Mouse (Mus musculus) neural tube, embryonic 13.5 days (tissue): ENCODE results near the gene Mki67. TPM values are rescaled to one million over a fixed set of nuclear protein-coding genes. Genes with fewer than 3 reads are reported as not detected.

ENCODE experiments used
- ATAC-seq: fragments of 200-750 bp; cut with Nextera tagmentation; 2 replicates; pipeline ENCODE4 v1.8.0; 2017; ENCODE audit warnings: low read depth, mild to moderate bottlenecking, moderate TSS enrichment, moderate library complexity
- H3K27ac ChIP-seq: fragments of 300-500 bp; sonication (generic); replicated peaks from 2 replicates; pipeline ENCODE4 v1.5.1; 2015; ENCODE audit warnings: moderate library complexity, mild to moderate bottlenecking, inconsistent platforms
- H3K27me3 ChIP-seq: fragments of 300-500 bp; sonication (generic); 2 replicates; pipeline ENCODE4 v1.6.1; 2015; ENCODE audit warnings: mild to moderate bottlenecking, inconsistent platforms
- H3K36me3 ChIP-seq: fragments of 300-500 bp; sonication (generic); 2 replicates; pipeline ENCODE4 v1.6.1; 2015; ENCODE audit warnings: mild to moderate bottlenecking, inconsistent platforms
- H3K4me1 ChIP-seq: fragments of 300-500 bp; sonication (generic); replicated peaks from 2 replicates; pipeline ENCODE4 v1.6.1; 2015; ENCODE audit warnings: inconsistent platforms
- H3K4me2 ChIP-seq: fragments of 300-500 bp; sonication (generic); 2 replicates; pipeline ENCODE4 v1.6.1; 2015; ENCODE audit warnings: inconsistent platforms, mild to moderate bottlenecking, moderate library complexity
- H3K4me3 ChIP-seq: fragments of 300-500 bp; sonication (generic); 2 replicates; pipeline ENCODE4 v1.5.1; 2015; ENCODE audit warnings: mild to moderate bottlenecking, inconsistent platforms
- H3K9ac ChIP-seq: fragments of 300-500 bp; sonication (generic); 2 replicates; pipeline ENCODE4 v1.6.1; 2015; ENCODE audit warnings: moderate library complexity, mild to moderate bottlenecking, inconsistent platforms
- H3K9me3 ChIP-seq: fragments of 300-500 bp; sonication (generic); 2 replicates; pipeline ENCODE4 v1.6.1; 2016; ENCODE audit warnings: inconsistent platforms
- WGBS: fragments of 180-500 bp; shearing (Covaris S2); methylation state at CpG from one replicate; pipeline ENCODE4 v1.1.7; 2015; 5-methylcytosine and 5-hydroxymethylcytosine counted together
- polyA plus RNA-seq: library from polyadenylated mRNA; unstranded; fragments of >200 nt; fragmentation: Nextera tagmentation; extraction: Ambion mirVana; gene quantifications from 2 replicates; pipeline ENCODE4 v1.2.1, GENCODE M21; 2015

The Mki67 gene
- polyA plus RNA-seq = 5.9 and 8.8 TPM in 2 replicates

DNA sequence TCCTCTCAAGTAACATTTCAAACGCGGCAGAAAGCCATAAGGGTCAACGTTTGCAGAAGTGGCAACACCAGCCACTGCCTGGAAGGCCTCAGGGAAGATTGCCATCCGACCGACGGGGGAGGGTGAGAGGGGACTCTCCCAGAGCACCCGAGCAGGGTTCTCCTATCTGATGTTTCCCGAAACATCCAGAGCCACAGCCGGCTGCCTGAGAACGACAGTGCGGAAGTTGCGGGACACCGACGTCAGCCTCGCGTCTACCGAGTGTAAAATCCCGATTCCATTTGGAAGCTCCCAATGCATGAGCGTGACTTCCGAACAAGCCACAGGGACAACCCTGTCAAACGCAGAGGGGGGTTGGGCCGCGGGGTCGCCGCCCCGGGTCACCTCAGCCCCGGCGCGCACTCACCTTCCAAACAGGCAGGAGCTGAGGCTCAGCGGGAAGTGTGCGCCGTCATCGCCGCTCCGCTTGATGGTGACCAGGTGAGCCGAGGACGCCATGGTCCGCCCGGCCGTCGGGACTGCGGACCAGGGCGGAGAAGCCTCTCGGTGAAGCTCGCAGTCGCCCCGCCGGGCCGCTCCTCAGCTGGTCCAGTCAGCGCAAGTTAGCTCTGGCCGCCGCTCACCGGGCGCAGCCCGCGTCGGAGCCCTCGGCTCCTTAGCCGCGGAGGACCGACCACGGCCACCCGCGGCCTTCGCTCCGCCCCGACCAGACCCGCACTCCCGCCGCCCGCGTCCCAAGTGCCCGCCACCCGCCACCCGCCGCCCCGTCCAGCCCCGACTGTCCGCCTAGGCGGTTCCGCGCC is at the start of gene Mki67:
TSS of gene Mki67 (minus strand) at position 720 of the 803 bp plus-strand sequence.
- under 1% methylated on average over 79 of the region's 82 CpGs for WGBS
- Histone ChIP-seq H3K4me1 (peaks cover 10% of the 10 kb centered on the region), H3K4me2 (peak within 1 kb of the TSS; percentile 99), H3K27ac (0 out of 2 replicates have a peak within 1 kb of the TSS, but pooled peaks have one; percentile 23), H3K36me3 (no peaks in the 10 kb centered on the region), H3K27me3 (no peaks in the 10 kb centered on the region), H3K9me3 (no peaks in the 10 kb centered on the region), H3K9ac (peak within 1 kb of the TSS; percentile 70), H3K4me3 (peak within 1 kb of the TSS; percentile 83)
- ATAC-seq = peak; percentile 69

DNA sequence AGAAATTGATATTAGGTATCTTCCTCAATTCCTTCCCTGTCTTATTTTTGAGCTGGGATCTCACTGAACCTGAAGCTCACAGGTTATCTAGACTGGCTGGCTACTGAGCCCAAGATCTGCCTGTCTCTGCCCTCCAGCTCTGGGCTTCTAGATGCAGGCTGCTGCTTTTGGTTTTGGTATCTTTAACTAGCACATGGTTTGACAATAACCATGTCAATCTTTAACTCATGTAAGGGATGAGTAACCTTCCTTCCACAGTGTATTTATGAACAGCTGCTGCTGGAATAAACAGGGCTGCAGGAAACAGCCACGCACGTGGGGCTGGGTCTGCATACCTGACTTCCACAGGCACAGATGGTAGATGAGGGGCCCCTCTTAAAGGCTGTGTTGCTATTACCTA is 47.1 kb upstream of the Mki67 start:
- H3K27ac ChIP-seq = no peak overlapping the region
- H3K9ac ChIP-seq = no peak overlapping the region
- H3K36me3 ChIP-seq = no peaks in the 10 kb centered on the region
- H3K4me3 ChIP-seq = no peak overlapping the region
- no peak for ATAC-seq
- H3K27me3 ChIP-seq = no peaks in the 10 kb centered on the region
- WGBS = 80% methylated on average over 2 of the region's 2 CpGs
- peaks cover 23% of the 10 kb centered on the region for H3K4me1 ChIP-seq
- H3K9me3 ChIP-seq = no peaks in the 10 kb centered on the region
- no peak overlapping the region for H3K4me2 ChIP-seq

GRCm38 (mm10) chr7:135758754-135759510 is 42.8 kb upstream of the Mki67 start:
- Histone ChIP-seq H3K4me1 (peaks cover 23% of the 10 kb centered on the region), H3K36me3 (no peaks in the 10 kb centered on the region), H3K4me3 (no peak overlapping the region), H3K4me2 (no peak overlapping the region), H3K27ac (peak overlapping the region; percentile 81), H3K9ac (no peak overlapping the region), H3K9me3 (no peaks in the 10 kb centered on the region), H3K27me3 (no peaks in the 10 kb centered on the region)
- ATAC-seq = no peak
- 67% methylated on average over 12 of the region's 12 CpGs for WGBS

GRCm38 (mm10) chr7:135758171-135758570 is 42.0 kb upstream of the Mki67 start:
- 76% methylated on average over 4 of the region's 4 CpGs for WGBS
- peak overlapping the region; percentile 81 for H3K27ac ChIP-seq

GRCm38 (mm10) chr7:135756984-135757586 is 40.9 kb upstream of the Mki67 start:
- peak; percentile 86 for ATAC-seq
- WGBS = 60% methylated on average over 6 of the region's 6 CpGs
- peak overlapping the region; percentile 74 for H3K27ac ChIP-seq
- no peak overlapping the region for H3K4me3 ChIP-seq
- no peaks in the 10 kb centered on the region for H3K27me3 ChIP-seq
- no peaks in the 10 kb centered on the region for H3K36me3 ChIP-seq
- H3K9me3 ChIP-seq = no peaks in the 10 kb centered on the region
- no peak overlapping the region for H3K4me2 ChIP-seq
- peaks cover 23% of the 10 kb centered on the region for H3K4me1 ChIP-seq
- no peak overlapping the region for H3K9ac ChIP-seq

More at GRCm38 (mm10) chr7:135758171-135758570, 42.0 kb upstream of the Mki67 start:
- no peak for ATAC-seq
- Histone ChIP-seq H3K36me3 (no peaks in the 10 kb centered on the region), H3K9me3 (no peaks in the 10 kb centered on the region), H3K4me2 (no peak overlapping the region), H3K4me3 (no peak overlapping the region), H3K27me3 (no peaks in the 10 kb centered on the region), H3K9ac (no peak overlapping the region), H3K4me1 (peaks cover 23% of the 10 kb centered on the region)

DNA sequence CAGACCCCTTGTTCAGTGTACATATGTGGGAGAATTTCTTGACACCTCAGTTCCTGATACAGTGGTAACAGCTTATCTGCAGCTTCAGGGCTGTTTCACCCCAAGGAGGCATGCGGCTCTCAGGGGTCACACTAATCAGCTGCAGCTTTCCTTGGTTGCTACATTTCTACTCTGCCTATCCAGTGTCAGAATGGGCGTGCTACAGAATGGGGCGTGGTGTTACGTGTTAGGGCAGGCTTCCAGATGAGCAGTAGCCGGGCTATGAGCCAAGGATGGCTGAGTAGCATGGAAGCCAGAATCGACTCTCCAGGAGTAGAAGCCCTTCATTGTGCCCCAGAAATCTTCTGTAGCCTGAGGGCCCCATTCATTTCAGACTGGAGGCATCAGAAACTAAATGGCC is 32.8 kb upstream of the Mki67 start:
- Histone ChIP-seq H3K9ac (no peak overlapping the region), H3K27me3 (no peaks in the 10 kb centered on the region), H3K36me3 (no peaks in the 10 kb centered on the region), H3K4me2 (no peak overlapping the region), H3K4me3 (no peak overlapping the region), H3K4me1 (peaks cover 5% of the 10 kb centered on the region; the same call in 1 of the 2 replicates), H3K27ac (no peak overlapping the region), H3K9me3 (no peaks in the 10 kb centered on the region)
- ATAC-seq = peak; percentile 61; the same call in 1 of the 2 replicates
- WGBS = 57% methylated on average over 6 of the region's 6 CpGs

GRCm38 (mm10) chr7:135747072-135747471 is 30.9 kb upstream of the Mki67 start:
- WGBS = 62% methylated on average over 2 of the region's 2 CpGs
- Histone ChIP-seq H3K9ac (no peak overlapping the region), H3K4me1 (peaks cover 5% of the 10 kb centered on the region; the same call in 1 of the 2 replicates), H3K9me3 (0 out of 2 replicates have a peak, but pooled peaks cover under 1% of the 10 kb centered on the region), H3K27me3 (no peaks in the 10 kb centered on the region), H3K4me2 (no peak overlapping the region), H3K36me3 (no peaks in the 10 kb centered on the region), H3K4me3 (no peak overlapping the region), H3K27ac (no peak overlapping the region)
- ATAC-seq = no peak

DNA sequence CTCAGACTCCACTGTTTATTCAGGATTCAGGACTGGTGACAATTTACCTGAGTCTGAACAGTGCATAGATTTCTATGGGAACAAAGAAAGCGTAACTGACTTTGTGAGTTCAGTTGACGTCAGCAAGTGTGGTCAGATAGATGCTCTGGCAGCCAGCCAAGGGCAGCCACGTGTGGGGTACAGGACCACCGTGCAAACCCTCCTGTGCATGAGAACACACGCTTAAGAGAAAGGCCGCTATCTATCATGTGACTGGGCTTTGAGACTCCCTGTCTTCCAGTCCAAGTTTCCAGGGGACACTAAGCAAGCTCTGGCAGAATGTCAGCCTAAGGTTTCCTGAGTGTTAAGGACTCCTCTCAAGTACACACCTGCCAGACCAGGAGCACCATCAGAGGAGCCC is 30.4 kb upstream of the Mki67 start:
- H3K4me3 ChIP-seq = no peak overlapping the region
- H3K27ac ChIP-seq = no peak overlapping the region
- H3K36me3 ChIP-seq = no peaks in the 10 kb centered on the region
- peaks cover 5% of the 10 kb centered on the region; the same call in 1 of the 2 replicates for H3K4me1 ChIP-seq
- no peak for ATAC-seq
- 54% methylated on average over 6 of the region's 6 CpGs for whole genome bisulfite sequencing
- H3K9me3 ChIP-seq = 0 out of 2 replicates have a peak, but pooled peaks cover 4% of the 10 kb centered on the region
- H3K27me3 ChIP-seq = no peaks in the 10 kb centered on the region
- no peak overlapping the region for H3K9ac ChIP-seq
- H3K4me2 ChIP-seq = no peak overlapping the region

- 51% methylated on average over 2 of the region's 2 CpGs for WGBS
- no peak for ATAC-seq
- H3K4me3 ChIP-seq = no peak overlapping the region
These were observed 28.9 kb upstream of the Mki67 start for GRCm38 (mm10) chr7:135745091-135745490.

DNA sequence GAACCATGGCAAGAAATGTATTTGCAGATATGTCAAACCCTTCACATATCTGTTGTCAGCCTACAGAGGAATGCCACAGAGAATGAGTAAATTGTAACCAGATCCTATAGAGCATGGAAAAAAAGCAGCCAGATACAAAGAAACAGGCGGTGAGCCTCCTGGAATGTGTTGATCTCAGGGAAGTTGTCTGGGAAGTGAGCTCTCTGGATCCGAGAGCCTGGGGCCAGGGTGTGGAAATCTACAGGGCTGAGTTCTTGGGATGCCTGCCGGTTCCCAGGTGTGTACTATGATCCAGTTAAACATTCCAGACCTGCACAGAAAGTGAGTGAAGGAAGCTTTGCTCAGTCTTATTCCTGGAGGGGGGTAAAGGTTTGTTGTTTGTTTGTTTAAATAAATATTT is 24.3 kb upstream of the Mki67 start:
- H3K27ac ChIP-seq = no peak overlapping the region
- H3K27me3 ChIP-seq = no peaks in the 10 kb centered on the region
- peaks cover 8% of the 10 kb centered on the region for H3K4me1 ChIP-seq
- no peaks in the 10 kb centered on the region for H3K36me3 ChIP-seq
- H3K9ac ChIP-seq = no peak overlapping the region
- ATAC-seq = no peak
- H3K9me3 ChIP-seq = 0 out of 2 replicates have a peak, but pooled peaks cover 4% of the 10 kb centered on the region
- H3K4me2 ChIP-seq = no peak overlapping the region
- H3K4me3 ChIP-seq = no peak overlapping the region
- WGBS = 79% methylated on average over 3 of the region's 3 CpGs

More at GRCm38 (mm10) chr7:135745091-135745490, 28.9 kb upstream of the Mki67 start:
- H3K36me3 ChIP-seq = no peaks in the 10 kb centered on the region
- H3K9me3 ChIP-seq = 0 out of 2 replicates have a peak, but pooled peaks cover 4% of the 10 kb centered on the region
- no peak overlapping the region for H3K27ac ChIP-seq
- H3K27me3 ChIP-seq = no peaks in the 10 kb centered on the region
- H3K4me1 ChIP-seq = peaks cover 5% of the 10 kb centered on the region; the same call in 1 of the 2 replicates
- no peak overlapping the region for H3K4me2 ChIP-seq
- H3K9ac ChIP-seq = no peak overlapping the region

- no peaks in the 10 kb centered on the region for H3K36me3 ChIP-seq
- no peak overlapping the region for H3K4me2 ChIP-seq
- no peak overlapping the region for H3K4me3 ChIP-seq
- H3K27ac ChIP-seq = no peak overlapping the region
- no peaks in the 10 kb centered on the region for H3K9me3 ChIP-seq
- peaks cover 9% of the 10 kb centered on the region for H3K4me1 ChIP-seq
- ATAC-seq = peak; percentile 62
- no peaks in the 10 kb centered on the region for H3K27me3 ChIP-seq
- no peak overlapping the region for H3K9ac ChIP-seq
- 42% methylated on average over 3 of the region's 3 CpGs for WGBS
These were observed 20.4 kb upstream of the Mki67 start for GRCm38 (mm10) chr7:135736581-135736886.
